Mouse (Mus musculus) midbrain, embryonic 13.5 days (tissue): ENCODE results near the gene 0610040J01Rik. TPM values are rescaled to one million over a fixed set of nuclear protein-coding genes. Genes with fewer than 3 reads are reported as not detected.
"Not testable (repeated sequence)": the region's sequence is repeated elsewhere in the genome, so short reads cannot be mapped to it uniquely, and the experiment has no call there.

ENCODE experiments used
- ATAC-seq: fragments of 200-750 bp; cut with Nextera tagmentation; 2 replicates; pipeline ENCODE4 v1.8.0; 2017; ENCODE audit warnings: mild to moderate bottlenecking, moderate TSS enrichment, moderate library complexity
- H3K27ac ChIP-seq: fragments of 300-500 bp; sonication (generic); 2 replicates; pipeline ENCODE4 v1.5.1; 2015; ENCODE audit warnings: inconsistent platforms, mild to moderate bottlenecking, moderate library complexity
- H3K27me3 ChIP-seq: fragments of 300-500 bp; sonication (generic); 2 replicates; pipeline ENCODE4 v1.6.1; 2015; ENCODE audit warnings: mild to moderate bottlenecking, inconsistent platforms
- H3K36me3 ChIP-seq: fragments of 300-500 bp; sonication (generic); 2 replicates; pipeline ENCODE4 v1.6.1; 2015; ENCODE audit warnings: mild to moderate bottlenecking, inconsistent platforms
- H3K4me1 ChIP-seq: fragments of 300-500 bp; sonication (generic); replicated peaks from 2 replicates; pipeline ENCODE4 v1.6.1; 2015; ENCODE audit warnings: inconsistent platforms
- H3K4me2 ChIP-seq: fragments of 300-500 bp; sonication (generic); replicated peaks from 2 replicates; pipeline ENCODE4 v1.6.1; 2015; ENCODE audit warnings: moderate library complexity, mild to moderate bottlenecking, inconsistent platforms
- H3K4me3 ChIP-seq: fragments of 300-500 bp; sonication (generic); replicated peaks from 2 replicates; pipeline ENCODE4 v1.5.1; 2015; ENCODE audit warnings: mild to moderate bottlenecking, inconsistent platforms
- H3K9ac ChIP-seq: fragments of 300-500 bp; sonication (generic); replicated peaks from 2 replicates; pipeline ENCODE4 v1.6.1; 2015; ENCODE audit warnings: mild to moderate bottlenecking, inconsistent platforms
- H3K9me3 ChIP-seq: fragments of 300-500 bp; sonication (generic); 2 replicates; pipeline ENCODE4 v1.6.1; 2016; ENCODE audit warnings: mild to moderate bottlenecking, inconsistent platforms
- WGBS: fragments of 180-500 bp; shearing (Covaris S2); methylation state at CpG from one replicate; pipeline ENCODE4 v1.1.7; 2015; 5-methylcytosine and 5-hydroxymethylcytosine counted together
- polyA plus RNA-seq: library from polyadenylated mRNA; unstranded; fragments of >200 nt; fragmentation: Nextera tagmentation; extraction: Ambion mirVana; gene quantifications from 2 replicates; pipeline ENCODE4 v1.2.1, GENCODE M21; 2015

0610040J01Rik gene
- polyA plus RNA-seq, 1 experiment from 2014 or later, result 1.6 TPM

DNA sequence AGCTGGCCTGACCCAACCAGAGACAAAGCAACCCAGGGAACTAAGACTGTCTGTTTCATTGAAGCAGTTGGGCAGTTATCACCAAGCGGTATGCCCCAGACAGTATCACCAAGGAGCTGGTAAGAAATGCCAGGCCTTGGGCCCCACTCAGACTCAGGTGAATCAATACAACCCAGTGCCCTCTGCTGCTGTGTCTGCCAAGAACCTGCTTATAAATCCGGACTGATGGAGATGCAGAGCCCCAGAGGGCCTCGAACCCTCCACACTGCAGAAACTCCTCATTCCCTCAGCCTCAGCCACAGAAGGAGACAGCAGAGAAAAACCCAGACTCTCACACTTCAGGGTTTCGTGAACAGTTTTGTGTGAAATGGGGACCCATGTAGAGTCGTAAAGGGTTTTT is 74.1 kb downstream of the 0610040J01Rik start:
- Histone ChIP-seq H3K27ac (no peak overlapping the region), H3K9me3 (no peaks in the 10 kb centered on the region), H3K4me2 (no peak overlapping the region), H3K4me3 (no peak overlapping the region), H3K36me3 (no peaks in the 10 kb centered on the region), H3K27me3 (no peaks in the 10 kb centered on the region), H3K4me1 (no peaks in the 10 kb centered on the region), H3K9ac (no peak overlapping the region)
- 0 out of 2 replicates have a peak, but pooled peaks have one; percentile 45 for ATAC-seq
- WGBS, result 88% methylated on average over 5 of the region's 5 CpGs

DNA sequence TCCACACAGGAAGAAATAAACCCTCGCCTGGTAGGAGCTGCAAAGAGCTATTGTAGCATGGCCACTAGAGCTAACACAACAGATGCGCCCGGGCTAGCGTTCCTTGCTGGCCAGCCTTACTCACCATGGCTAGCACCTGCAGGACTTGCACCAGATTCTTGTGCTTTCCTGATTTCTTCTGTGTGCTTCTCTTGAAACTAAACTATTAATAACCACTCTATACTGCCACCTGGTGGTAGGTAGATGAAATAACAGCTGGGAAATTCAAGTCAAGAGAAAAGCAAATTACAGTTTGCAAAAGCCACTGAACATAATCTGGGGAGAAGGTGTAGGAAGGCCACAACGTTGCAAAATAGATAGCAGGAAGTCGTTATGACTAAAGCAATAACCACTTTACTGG is 74.5 kb downstream of the 0610040J01Rik start:
- no peaks in the 10 kb centered on the region for H3K27me3 ChIP-seq
- H3K4me3 ChIP-seq, result no peak overlapping the region
- WGBS, result 39% methylated on average over 6 of the region's 6 CpGs
- no peaks in the 10 kb centered on the region for H3K36me3 ChIP-seq
- H3K4me2 ChIP-seq, result no peak overlapping the region
- peak; percentile 64; the same call in 1 of the 2 replicates for ATAC-seq
- no peaks in the 10 kb centered on the region for H3K4me1 ChIP-seq
- H3K9ac ChIP-seq, result no peak overlapping the region
- H3K9me3 ChIP-seq, result no peaks in the 10 kb centered on the region
- H3K27ac ChIP-seq, result no peak overlapping the region

DNA sequence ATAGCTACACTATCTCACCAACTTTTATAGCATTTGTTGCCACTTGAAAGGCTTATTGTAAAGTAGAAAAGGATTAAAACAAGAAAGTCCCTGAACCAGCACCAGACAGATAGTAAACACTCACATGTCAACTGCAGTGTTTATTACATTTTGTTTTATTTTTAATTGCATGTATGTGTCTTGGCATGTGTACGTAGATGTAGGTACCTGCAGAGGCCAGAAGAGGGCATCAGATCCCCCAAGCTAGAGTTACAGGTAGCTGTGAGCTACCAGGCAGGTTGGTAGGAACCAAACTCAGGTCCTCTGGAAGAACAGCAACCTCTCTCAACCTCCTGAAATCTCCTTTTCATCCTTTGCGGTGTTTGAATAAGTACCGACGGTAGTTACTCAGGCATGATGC is 74.9 kb downstream of the 0610040J01Rik start:
- Histone ChIP-seq H3K9me3 (no peaks in the 10 kb centered on the region), H3K27me3 (no peaks in the 10 kb centered on the region), H3K27ac (no peak overlapping the region), H3K9ac (no peak overlapping the region), H3K4me1 (no peaks in the 10 kb centered on the region), H3K4me3 (no peak overlapping the region), H3K4me2 (no peak overlapping the region), H3K36me3 (no peaks in the 10 kb centered on the region)
- WGBS, result 98% methylated on average over 4 of the region's 4 CpGs
- no peak for ATAC-seq

DNA sequence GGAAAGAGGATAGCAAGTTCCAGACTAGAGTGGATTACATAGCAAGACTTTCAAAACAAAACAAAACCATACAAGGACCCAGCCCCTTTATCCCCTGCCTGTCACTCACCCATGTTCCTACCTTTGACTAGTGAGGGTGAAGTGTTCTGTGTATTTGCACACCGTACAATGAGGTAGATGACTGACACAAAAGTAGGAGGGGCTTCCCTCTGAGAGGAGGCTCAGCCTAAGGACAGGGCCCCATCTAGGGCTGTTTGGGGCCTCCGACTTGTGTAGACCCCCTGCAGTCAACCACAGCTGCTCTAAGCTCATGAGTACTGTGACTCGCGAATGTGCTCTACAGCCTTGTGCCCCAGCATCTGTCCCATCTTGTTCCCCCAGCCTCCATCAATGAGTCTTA is 79.1 kb downstream of the 0610040J01Rik start:
- Histone ChIP-seq H3K27me3 (no peaks in the 10 kb centered on the region), H3K4me1 (no peaks in the 10 kb centered on the region), H3K9ac (no peak overlapping the region), H3K4me3 (no peak overlapping the region), H3K9me3 (no peaks in the 10 kb centered on the region), H3K27ac (no peak overlapping the region), H3K36me3 (no peaks in the 10 kb centered on the region), H3K4me2 (no peak overlapping the region)
- WGBS, result 68% methylated on average over 4 of the region's 4 CpGs
- no peak for ATAC-seq

DNA sequence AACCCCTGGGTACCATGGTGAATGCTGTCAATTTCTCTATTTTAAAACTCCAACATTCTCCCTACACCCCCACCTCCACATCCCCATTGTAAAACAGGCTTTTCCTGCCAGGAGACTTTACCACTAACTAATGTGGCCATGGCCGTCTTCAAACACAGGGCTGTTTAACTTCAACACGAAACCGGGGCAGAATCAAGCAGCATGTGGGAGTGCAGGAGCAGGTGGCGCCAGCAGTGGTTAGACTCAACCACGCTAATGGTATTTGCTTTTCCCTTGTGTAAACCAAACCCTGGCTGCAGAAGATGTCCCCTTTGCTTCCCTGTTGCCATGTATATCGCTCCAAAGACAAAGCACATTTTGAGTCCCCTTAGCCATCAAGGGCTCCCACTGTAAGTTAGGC is 79.7 kb downstream of the 0610040J01Rik start:
- Histone ChIP-seq H3K9ac (no peak overlapping the region), H3K4me2 (no peak overlapping the region), H3K4me3 (no peak overlapping the region), H3K27ac (no peak overlapping the region), H3K27me3 (no peaks in the 10 kb centered on the region), H3K36me3 (no peaks in the 10 kb centered on the region), H3K9me3 (no peaks in the 10 kb centered on the region), H3K4me1 (no peaks in the 10 kb centered on the region)
- 80% methylated on average over 6 of the region's 6 CpGs for WGBS
- ATAC-seq, result no peak

DNA sequence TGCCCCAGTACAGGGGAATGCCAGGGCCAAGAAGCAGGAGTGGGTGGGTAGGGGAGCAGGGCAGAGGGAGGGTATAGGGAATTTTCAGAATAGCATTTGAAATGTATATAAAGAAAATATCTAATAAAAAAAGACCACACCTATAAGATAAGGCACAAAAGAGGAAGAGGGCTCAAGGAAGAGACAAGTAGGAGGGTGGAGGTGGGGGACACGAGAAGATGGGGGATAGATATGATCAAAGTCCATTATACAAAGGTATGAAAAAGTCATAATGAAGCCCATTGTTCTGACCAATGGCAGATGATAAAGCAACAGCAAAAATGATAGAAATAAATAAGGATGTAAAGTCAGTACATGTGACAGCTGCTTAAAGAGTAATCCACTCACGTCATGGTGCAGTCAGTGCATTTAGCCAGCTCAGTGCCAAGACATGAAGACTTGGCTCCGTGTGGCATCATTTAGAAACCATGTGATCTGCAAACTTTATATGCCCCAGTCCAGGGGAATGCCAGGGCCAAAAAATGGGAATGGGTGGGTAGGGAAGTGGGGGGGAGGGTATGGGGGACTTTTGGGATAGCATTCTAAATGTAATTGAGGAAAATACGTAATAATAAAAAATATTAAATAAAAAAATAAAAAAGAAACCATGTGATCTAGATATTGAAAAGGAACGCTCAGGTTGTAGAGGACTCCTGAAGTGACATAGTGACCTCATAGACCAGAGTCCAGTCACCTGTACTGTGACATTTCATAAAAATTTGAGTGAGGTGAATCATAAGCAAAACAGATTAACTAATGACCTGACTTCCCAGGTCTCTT is 85.0 kb downstream of the 0610040J01Rik start:
- H3K4me1 ChIP-seq, H3K27ac ChIP-seq, H3K9ac ChIP-seq, H3K4me3 ChIP-seq, H3K9me3 ChIP-seq, H3K36me3 ChIP-seq, H3K27me3 ChIP-seq, H3K4me2 ChIP-seq, ATAC-seq: not testable (repeated sequence)
- WGBS, result 94% methylated on average over 5 of the region's 5 CpGs

DNA sequence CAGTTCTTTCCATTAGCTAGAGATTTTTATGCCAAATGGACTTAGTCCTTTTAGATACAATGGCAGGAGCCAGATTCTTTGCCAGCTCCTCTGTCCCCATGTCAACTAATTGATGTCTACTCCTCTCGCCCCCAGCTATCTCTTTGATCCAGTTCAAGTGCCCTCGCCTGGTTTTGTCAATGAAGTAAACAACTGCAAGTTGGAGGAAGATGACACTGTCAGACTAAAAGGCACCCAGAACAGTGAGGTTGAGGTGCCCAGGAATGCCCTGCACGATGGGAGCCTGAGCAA is 85.6 kb downstream of the 0610040J01Rik start:
- no peak overlapping the region for H3K9ac ChIP-seq
- no peak overlapping the region for H3K27ac ChIP-seq
- H3K4me2 ChIP-seq, result no peak overlapping the region
- no peak for ATAC-seq
- WGBS, result 85% methylated on average over 3 of the region's 3 CpGs
- no peaks in the 10 kb centered on the region for H3K9me3 ChIP-seq
- H3K4me3 ChIP-seq, result no peak overlapping the region
- no peaks in the 10 kb centered on the region for H3K36me3 ChIP-seq
- no peaks in the 10 kb centered on the region for H3K4me1 ChIP-seq
- no peaks in the 10 kb centered on the region for H3K27me3 ChIP-seq

DNA sequence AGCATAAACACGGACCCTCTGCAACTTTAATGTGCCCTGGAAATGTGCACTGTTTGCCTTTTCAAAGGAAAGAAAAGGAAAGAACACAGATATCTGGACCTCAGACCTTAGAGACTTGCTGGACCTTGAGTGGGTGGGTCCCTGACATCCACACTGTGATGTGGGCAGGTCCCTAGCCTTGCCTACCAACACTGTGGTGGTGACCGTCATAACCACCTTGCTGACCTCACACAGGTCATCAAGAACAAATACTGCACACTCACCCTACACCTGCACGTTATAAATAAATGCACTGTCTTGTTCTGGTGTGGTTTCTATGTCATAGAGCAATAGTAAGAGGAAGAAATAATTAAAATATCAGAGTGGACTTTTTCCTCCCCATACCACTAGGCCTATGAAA is 91.2 kb downstream of the 0610040J01Rik start:
- Histone ChIP-seq H3K4me2 (no peak overlapping the region), H3K27ac (no peak overlapping the region), H3K9ac (no peak overlapping the region), H3K4me3 (no peak overlapping the region), H3K4me1 (no peaks in the 10 kb centered on the region), H3K27me3 (no peaks in the 10 kb centered on the region), H3K9me3 (no peaks in the 10 kb centered on the region), H3K36me3 (no peaks in the 10 kb centered on the region)
- WGBS, result 85% methylated on average over 3 of the region's 3 CpGs
- ATAC-seq, result no peak

DNA sequence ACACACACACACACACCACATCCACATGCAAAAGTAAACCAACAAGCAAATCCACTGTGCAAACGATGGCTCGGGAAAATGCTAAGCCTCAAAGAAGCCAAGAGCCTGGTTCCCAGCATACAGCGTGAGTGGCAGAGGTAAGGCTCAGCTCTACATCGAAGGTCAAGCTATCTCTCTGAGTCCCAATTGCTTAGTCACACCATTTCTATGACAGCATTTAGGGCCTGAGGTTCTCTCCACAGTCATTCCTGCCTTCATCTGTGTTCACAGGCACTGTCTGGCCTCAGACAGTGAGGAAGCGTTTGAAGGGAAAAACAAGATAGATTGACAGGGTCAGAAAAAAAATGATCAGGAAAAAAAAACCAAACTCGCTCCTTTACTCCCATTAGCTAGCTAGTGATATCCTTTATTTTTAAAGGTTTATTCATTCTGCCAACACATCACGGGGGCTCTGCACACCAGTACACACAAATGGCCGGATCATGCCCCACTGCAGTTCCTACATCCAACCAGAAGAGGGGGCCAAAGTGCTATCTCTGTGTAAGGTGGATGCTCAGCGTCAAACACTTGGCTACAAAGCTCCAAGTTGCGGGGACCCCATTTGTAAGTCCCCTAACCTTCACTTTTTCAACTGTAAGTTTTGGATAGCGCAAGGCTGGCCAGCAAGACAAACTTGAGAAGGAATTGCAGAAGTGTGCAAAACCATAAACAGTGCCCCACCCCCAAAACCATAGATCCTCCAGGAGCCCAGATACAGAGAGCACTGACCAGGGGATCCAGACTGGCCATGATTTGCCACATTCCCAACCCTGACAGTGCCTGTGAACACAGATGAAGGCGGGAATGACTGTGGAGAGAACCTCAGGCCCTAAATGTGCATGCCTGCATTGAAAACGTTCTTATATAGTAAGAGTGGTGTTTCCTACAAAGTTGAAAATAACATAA is 94.3 kb downstream of the 0610040J01Rik start:
- Histone ChIP-seq H3K9me3 (no peaks in the 10 kb centered on the region), H3K9ac (no peak overlapping the region), H3K4me2 (no peak overlapping the region), H3K4me1 (no peaks in the 10 kb centered on the region), H3K27ac (no peak overlapping the region), H3K36me3 (no peaks in the 10 kb centered on the region), H3K4me3 (no peak overlapping the region), H3K27me3 (no peaks in the 10 kb centered on the region)
- 42% methylated on average over 13 of the region's 13 CpGs for WGBS
- peak; percentile 84 for ATAC-seq

DNA sequence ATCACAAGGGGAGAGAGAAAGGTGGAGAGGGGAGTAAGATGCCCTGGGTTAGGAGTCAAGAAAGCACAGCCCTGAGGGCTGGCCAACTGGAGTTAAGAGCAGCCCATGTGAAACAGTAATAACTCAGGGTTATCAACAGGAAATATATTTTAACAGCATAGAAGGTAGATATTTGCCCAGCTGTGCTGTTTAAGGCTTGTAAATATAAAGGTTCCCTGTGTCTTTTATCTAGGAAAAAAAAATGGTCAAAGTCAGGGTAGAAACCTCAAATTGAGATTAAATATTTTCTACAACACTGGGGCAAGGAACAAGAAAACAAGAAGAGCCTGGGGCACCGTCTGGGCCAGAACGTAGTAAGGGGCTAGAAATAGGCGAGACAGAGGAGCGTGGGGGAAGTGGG is 95.3 kb downstream of the 0610040J01Rik start:
- 84% methylated on average over 4 of the region's 4 CpGs for WGBS
- Histone ChIP-seq H3K36me3 (no peaks in the 10 kb centered on the region), H3K4me3 (no peak overlapping the region), H3K4me1 (no peaks in the 10 kb centered on the region), H3K9me3 (no peaks in the 10 kb centered on the region), H3K27ac (no peak overlapping the region), H3K27me3 (no peaks in the 10 kb centered on the region), H3K4me2 (no peak overlapping the region), H3K9ac (no peak overlapping the region)
- ATAC-seq, result no peak

DNA sequence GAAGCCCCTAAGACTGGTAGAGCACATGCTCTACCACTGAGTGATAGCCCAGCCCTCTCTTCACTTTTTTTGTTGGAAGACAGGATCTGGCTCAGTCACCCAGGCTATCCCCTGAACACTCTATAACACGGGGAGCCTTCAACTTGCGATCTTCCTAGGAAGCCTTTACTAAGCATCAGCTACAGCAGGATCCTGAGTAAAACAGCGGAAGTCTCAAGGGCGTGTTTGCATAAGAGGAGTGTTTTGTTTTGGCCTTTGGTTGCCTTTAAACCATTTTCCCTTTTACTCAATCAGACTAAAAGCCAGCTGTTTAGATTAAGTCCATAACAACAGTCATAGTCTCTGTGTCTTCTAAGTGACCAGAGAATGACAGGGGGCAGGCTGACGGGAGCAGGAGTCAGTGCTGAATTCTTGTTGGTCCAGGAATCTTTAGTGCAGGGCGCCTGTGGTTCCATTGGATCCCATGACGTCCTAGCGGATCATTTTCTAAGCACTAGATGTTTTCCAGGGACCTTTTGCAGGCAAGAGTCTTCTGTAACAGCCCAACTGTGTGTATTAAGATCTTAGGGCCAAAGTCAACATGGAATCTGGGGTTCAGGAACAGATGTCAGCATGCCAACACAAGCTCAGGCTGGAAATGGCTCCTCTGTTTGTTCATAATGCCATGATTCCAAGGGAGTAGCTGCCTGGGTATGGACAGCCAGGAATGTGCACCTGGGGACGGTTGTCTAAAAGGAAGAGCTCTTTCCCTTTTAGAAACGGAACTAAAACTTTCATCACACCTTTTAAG is 98.2 kb downstream of the 0610040J01Rik start:
- no peaks in the 10 kb centered on the region for H3K9me3 ChIP-seq
- H3K36me3 ChIP-seq, result no peaks in the 10 kb centered on the region
- H3K4me3 ChIP-seq, result no peak overlapping the region
- no peaks in the 10 kb centered on the region for H3K27me3 ChIP-seq
- no peaks in the 10 kb centered on the region for H3K4me1 ChIP-seq
- WGBS, result 86% methylated on average over 10 of the region's 10 CpGs
- no peak overlapping the region for H3K9ac ChIP-seq
- H3K4me2 ChIP-seq, result no peak overlapping the region
- no peak overlapping the region for H3K27ac ChIP-seq
- no peak for ATAC-seq

DNA sequence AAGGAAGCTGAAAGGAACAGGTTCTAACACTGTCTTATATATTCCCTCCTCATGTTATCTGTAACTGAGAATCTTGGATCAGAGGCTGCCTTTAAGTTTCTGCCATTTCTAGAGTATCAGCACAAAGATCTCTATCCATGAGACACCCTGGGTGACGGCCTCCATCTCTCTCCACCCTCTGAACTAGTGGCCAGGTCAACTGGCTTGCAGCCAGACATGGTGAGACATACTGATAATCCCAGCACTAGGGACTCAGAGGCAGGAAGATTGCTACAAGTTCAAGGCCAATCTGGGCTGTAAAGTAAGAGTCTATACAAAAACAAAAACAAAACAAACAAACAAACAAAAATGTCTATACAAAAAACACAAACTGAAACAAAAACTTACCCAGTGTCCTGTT is 102.7 kb downstream of the 0610040J01Rik start:
- no peak overlapping the region for H3K4me2 ChIP-seq
- 80% methylated on average over 1 of the region's 1 CpGs for WGBS
- no peaks in the 10 kb centered on the region for H3K27me3 ChIP-seq
- no peaks in the 10 kb centered on the region for H3K4me1 ChIP-seq
- H3K4me3 ChIP-seq, result no peak overlapping the region
- H3K9me3 ChIP-seq, result no peaks in the 10 kb centered on the region
- no peaks in the 10 kb centered on the region for H3K36me3 ChIP-seq
- ATAC-seq, result no peak
- no peak overlapping the region for H3K27ac ChIP-seq
- no peak overlapping the region for H3K9ac ChIP-seq
